26 mouse cellular contexts compared by ENCODE assay signal in genomic region chr12:108715854-108716253, GRCm38 (mm10). TPM values are rescaled to one million over a fixed set of nuclear protein-coding genes. Genes with fewer than 3 reads are reported as not detected.
"Had no signal": no experiment of that assay in that cellular context is flagged by ENCODE, and none has a peak within 500 bp of the region (broad histone marks: within the 10 kb centered on the region; RNA-seq: fewer than 3 reads in every experiment).

No protein-coding gene starts in this region.

- H3K9me3 ChIP-seq: heart, embryonic 13.5 days; heart, embryonic 15.5 days; hindbrain, embryonic 12.5 days; kidney, embryonic 15.5 days; limb, embryonic 13.5 days; limb, embryonic 15.5 days had no signal

- H3K4me2 ChIP-seq: heart, embryonic 13.5 days; heart, embryonic 15.5 days; hindbrain, embryonic 12.5 days; hindbrain, embryonic 14.5 days; kidney, embryonic 15.5 days; limb, embryonic 13.5 days; limb, embryonic 15.5 days had no signal

- H3K27ac ChIP-seq: gastrocnemius, adult 2 months; heart, adult 2 months; heart, embryonic 13.5 days; heart, embryonic 15.5 days; hindbrain, embryonic 10.5 days; hindbrain, embryonic 12.5 days; hindbrain, embryonic 14.5 days; kidney, embryonic 15.5 days; kidney, postnatal 0 days; limb, embryonic 13.5 days; limb, embryonic 15.5 days had no signal

- H3K36me3 ChIP-seq: heart, embryonic 13.5 days; heart, embryonic 15.5 days; hindbrain, embryonic 10.5 days; hindbrain, embryonic 12.5 days; kidney, embryonic 15.5 days; limb, embryonic 13.5 days; limb, embryonic 15.5 days had no signal

- DNase-seq: gastrocnemius, adult 2 months; gastrocnemius, postnatal 10 days; gastrocnemius, postnatal 25 days; heart, adult 2 months; heart, postnatal 4 days; kidney, adult 11 months; kidney, adult 2 months; kidney, adult 9 months; kidney, postnatal 14 days; kidney, postnatal 36 days; layer of hippocampus, adult 9-11 months; layer of hippocampus, postnatal 36 days; left cerebral cortex, postnatal 4 days had no signal

- H3K4me1 ChIP-seq: heart, embryonic 13.5 days; heart, embryonic 15.5 days; hindbrain, embryonic 10.5 days; hindbrain, embryonic 12.5 days; limb, embryonic 13.5 days; limb, embryonic 15.5 days had no signal

- H3K4me3 ChIP-seq: gastrocnemius, adult 2 months; heart, adult 2 months; heart, embryonic 13.5 days; heart, embryonic 15.5 days; hindbrain, embryonic 10.5 days; hindbrain, embryonic 12.5 days; kidney, embryonic 15.5 days; limb, embryonic 13.5 days; limb, embryonic 15.5 days had no signal

- ATAC-seq: forebrain, embryonic 16.5 days; hindbrain, embryonic 16.5 days; intestine, embryonic 16.5 days had no signal

- H3K9ac ChIP-seq: heart, embryonic 13.5 days; heart, embryonic 15.5 days; hindbrain, embryonic 12.5 days; hindbrain, embryonic 14.5 days; kidney, embryonic 15.5 days; limb, embryonic 13.5 days; limb, embryonic 15.5 days had no signal

- H3K27me3 ChIP-seq: heart, embryonic 13.5 days; heart, embryonic 15.5 days; hindbrain, embryonic 12.5 days; kidney, embryonic 15.5 days; limb, embryonic 13.5 days; limb, embryonic 15.5 days had no signal

RNA-seq across cellular contexts. Expression of gene Degs2, which starts 13.7 kb away (rescaled TPM):
- total RNA-seq: gastrocnemius, adult 2 months; gastrocnemius, postnatal 4 days; heart, postnatal 4 days; left cerebral cortex, postnatal 4 days had no signal
